Mouse (Mus musculus) liver, adult 10 weeks (tissue): ENCODE data around the gene Gm11549. TPM values are rescaled to one million over a fixed set of nuclear protein-coding genes. Genes with fewer than 3 reads are reported as not detected.

Experiments used
- polyA plus RNA-seq: library from polyadenylated mRNA; stranded (reverse); fragments of 350-450 nt; fragmentation: Illumina TruSeq; extraction: RNeasy Lipid Tissue Mini Kit (QIAGEN cat#74804); gene quantifications from one replicate; pipeline ENCODE4 v1.2.3, GENCODE M21; 2014; ENCODE audit warnings: low read depth, low replicate concordance

Gm11549 gene
- not detected for polyA plus RNA-seq

GRCm38 (mm10) chr3:36521073-36522060 is at the start of gene Gm11549:
TSS of gene Gm11549 (minus strand) at chr3:36521813.

GRCm38 (mm10) chr3:36552406-36553047 is 30.9 kb upstream of the Gm11549 start, which contains the start of gene Exosc9:
TSS of gene Exosc9 (plus strand) at chr3:36552606.

GRCm38 (mm10) chr3:36475532-36476087 is 46.0 kb downstream of the Gm11549 start, which contains the start of the genes Anxa5 and 1810062G17Rik:
TSS of gene Anxa5 (minus strand) at chr3:36475894.
TSS of gene 1810062G17Rik (plus strand) at chr3:36475937.

Other genes starting within 250 kb of the Gm11549 start
- 82.1 TPM for gene Anxa5, start 45.9 kb downstream of the Gm11549 start, polyA plus RNA-seq
- not detected for gene 1810062G17Rik, start 45.9 kb downstream of the Gm11549 start, polyA plus RNA-seq
- 41.5 TPM for gene Exosc9, start 30.8 kb upstream of the Gm11549 start, polyA plus RNA-seq
- gene Ccna2, start 50.3 kb upstream of the Gm11549 start, polyA plus RNA-seq: 1.7 TPM
- gene Bbs7, start 91.7 kb upstream of the Gm11549 start, polyA plus RNA-seq: 5.4 TPM
- gene Trpc3, start 168.4 kb upstream of the Gm11549 start, polyA plus RNA-seq: 2.5 TPM